8 mouse cellular contexts compared by ENCODE assay signal in the genomic region with DNA sequence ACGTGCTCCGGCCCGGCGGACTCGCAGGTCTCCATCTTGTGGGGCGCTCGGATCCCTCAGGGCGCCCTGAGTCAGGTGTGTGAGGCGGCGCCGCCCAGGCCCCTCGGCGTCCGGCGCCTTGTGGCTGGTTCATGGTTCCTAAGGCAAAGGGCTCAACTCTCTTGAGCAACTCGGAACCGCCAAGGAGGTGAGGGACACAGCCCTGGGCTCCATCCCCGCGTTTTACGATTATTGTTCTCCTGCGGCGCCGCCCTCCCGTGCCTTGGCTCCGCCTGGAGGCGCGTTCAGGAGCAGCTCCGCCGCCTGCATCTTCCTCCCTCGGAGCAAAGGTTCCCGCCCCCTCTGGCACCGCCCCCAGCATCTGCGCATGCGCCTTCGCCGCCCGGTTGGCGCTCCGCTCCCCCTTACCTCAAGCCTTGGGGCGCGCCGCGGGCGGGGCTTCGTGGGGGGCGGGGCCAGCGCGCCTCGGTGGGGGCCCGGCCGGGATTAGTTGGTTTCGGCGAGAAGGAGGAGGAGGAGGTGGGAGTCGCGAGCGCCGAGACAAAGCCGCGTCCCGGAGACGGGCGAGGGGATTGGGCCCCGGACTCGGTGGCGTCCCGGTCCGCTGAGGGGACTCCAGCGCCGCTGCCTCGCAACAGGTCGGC. TPM values are rescaled to one million over a fixed set of nuclear protein-coding genes. Genes with fewer than 3 reads are reported as not detected.
DNase-seq lines count a peak whose midpoint lies in the region; ATAC-seq and TF ChIP-seq lines count a peak whose summit lies in the region.

TSS of gene Trp53bp2 (plus strand) at position 489 of the 644 bp plus-strand sequence.

- peak within 1 kb of the TSS; percentile 82 to 94 for H3K4me3 ChIP-seq in ES-E14 (ENCODE audit: insufficient read depth in 1 of 2, low read depth in 1 of 2, low read length in 2 of 2, poor library complexity in 1 of 2, severe bottlenecking in 1 of 2)
- H3K4me3 ChIP-seq in forebrain, embryonic 16.5 days (replicated peaks; ENCODE audit: low read length): peak within 1 kb of the TSS; percentile 76
- peak within 1 kb of the TSS; percentile 63 for H3K4me3 ChIP-seq in layer of hippocampus, adult 2 months
- H3K4me3 ChIP-seq in lung, embryonic 14.5 days (ENCODE audit: low read depth, low read length): peak within 1 kb of the TSS; percentile 89
- peak within 1 kb of the TSS; percentile 96 for H3K4me3 ChIP-seq in olfactory bulb, adult 2 months (ENCODE audit: insufficient read depth, low read depth, low read length)
- H3K4me3 ChIP-seq in thymus, adult 2 months (ENCODE audit: control insufficient read depth, insufficient read depth, low read length): peak within 1 kb of the TSS; percentile 89

- no peaks in the 10 kb centered on the region for H3K9me3 ChIP-seq in ES-E14 (ENCODE audit: control insufficient read depth, insufficient read depth, low read depth, low read length)
- no peaks in the 10 kb centered on the region for H3K9me3 ChIP-seq in forebrain, embryonic 16.5 days (ENCODE audit: control insufficient read depth, low read length)
- no peaks in the 10 kb centered on the region for H3K9me3 ChIP-seq in lung, embryonic 14.5 days (ENCODE audit: low read depth, low read length)

- peak; percentile 95 for DNase-seq in ES-E14 (ENCODE audit: low read depth, low spot score)
- DNase-seq in cerebellum, adult 11-12 months: peak; percentile 98
- peak; percentile 100 for DNase-seq in heart, postnatal 36 days
- peak; percentile 98 to 100 for DNase-seq in layer of hippocampus, adult 2 months (ENCODE audit: low spot score in 2 of 2)
- DNase-seq in lung, embryonic 14.5 days: peak; percentile 97
- peak; percentile 100 for DNase-seq in thymus, adult 2 months

- in situ Hi-C loops in ES-E14 (cut with MboI; ENCODE audit: low sequenced_read_pairs in 2 of 2, unreplicated experiment in 2 of 2): no loop called here

- no peaks in the 10 kb centered on the region for H3K36me3 ChIP-seq in ES-E14 (ENCODE audit: control insufficient read depth, insufficient read depth, low read length, poor library complexity, severe bottlenecking)
- no peaks in the 10 kb centered on the region for H3K36me3 ChIP-seq in forebrain, embryonic 16.5 days (ENCODE audit: control insufficient read depth, insufficient read depth)
- H3K36me3 ChIP-seq in lung, embryonic 14.5 days (ENCODE audit: insufficient read depth): no peaks in the 10 kb centered on the region
- no peaks in the 10 kb centered on the region for H3K36me3 ChIP-seq in thymus, adult 2 months (ENCODE audit: control insufficient read depth, insufficient read depth, low read length)

- under 1% methylated on average over 66 of the region's 71 CpGs for WGBS in forebrain, embryonic 16.5 days
- WGBS in lung, embryonic 14.5 days: 1% methylated on average over 71 of the region's 71 CpGs
- under 1% methylated on average over 71 of the region's 71 CpGs for WGBS in olfactory bulb, adult 2 months
- under 1% methylated on average over 71 of the region's 71 CpGs for whole genome bisulfite sequencing in thymus, adult 2 months

- peak; percentile 94 for ATAC-seq in forebrain, embryonic 16.5 days
- peak; percentile 96 for ATAC-seq in lung, embryonic 14.5 days (ENCODE audit: insufficient read depth)

- TF ChIP-seq POLR2A in olfactory bulb, adult 2 months (IDR thresholded peaks at IDR 0.05; ENCODE audit: insufficient read depth, low read depth, low read length): peak; percentile 66
- peak; percentile 93 for TF ChIP-seq POLR2A in thymus, adult 2 months (IDR thresholded peaks at IDR 0.05; ENCODE audit: control insufficient read depth, extremely low read depth, insufficient read depth, low read length, poor library complexity)

- peak; percentile 74 for TF ChIP-seq CTCF in layer of hippocampus, adult 2 months (conservative IDR thresholded peaks at IDR 0.05)
- TF ChIP-seq CTCF in lung, embryonic 14.5 days (IDR thresholded peaks at IDR 0.05; ENCODE audit: low read depth): peak; percentile 62
- no peak for TF ChIP-seq CTCF in olfactory bulb, adult 2 months (IDR thresholded peaks at IDR 0.05; ENCODE audit: insufficient read depth, low read depth, low read length)
- TF ChIP-seq CTCF in thymus, adult 2 months (IDR thresholded peaks at IDR 0.05; ENCODE audit: borderline replicate concordance, control insufficient read depth, extremely low read depth, insufficient read depth, low read length, poor library complexity): 0 out of 2 replicates have a peak, but pooled peaks have one; percentile 52

- H3K27ac ChIP-seq in ES-E14 (ENCODE audit: insufficient read depth, low read depth, low read length, poor library complexity, severe bottlenecking): peak within 1 kb of the TSS; percentile 46; the same call in 1 of the 2 replicates
- peak within 1 kb of the TSS; percentile 95 for H3K27ac ChIP-seq in forebrain, embryonic 16.5 days (ENCODE audit: low read length)
- H3K27ac ChIP-seq in layer of hippocampus, adult 2 months: peak within 1 kb of the TSS; percentile 93
- peak within 1 kb of the TSS; percentile 93 for H3K27ac ChIP-seq in lung, embryonic 14.5 days (ENCODE audit: low read depth)
- H3K27ac ChIP-seq in olfactory bulb, adult 2 months (ENCODE audit: insufficient read depth, low read depth, low read length): peak within 1 kb of the TSS; percentile 83
- peak within 1 kb of the TSS; percentile 59 for H3K27ac ChIP-seq in thymus, adult 2 months (ENCODE audit: control insufficient read depth, insufficient read depth, low read length)

- no peaks in the 10 kb centered on the region for H3K4me1 ChIP-seq in ES-E14 (ENCODE audit: control insufficient read depth in 2 of 2, insufficient read depth in 2 of 2, low read length in 2 of 2, poor library complexity in 1 of 2)
- peaks cover 28% of the 10 kb centered on the region for H3K4me1 ChIP-seq in forebrain, embryonic 16.5 days (replicated peaks; ENCODE audit: control insufficient read depth, insufficient read depth, low read length)
- peaks cover 16% of the 10 kb centered on the region for H3K4me1 ChIP-seq in lung, embryonic 14.5 days (ENCODE audit: insufficient read depth)
- H3K4me1 ChIP-seq in olfactory bulb, adult 2 months (ENCODE audit: control insufficient read depth, insufficient read depth, low read length): peaks cover 2% of the 10 kb centered on the region
- peaks cover 7% of the 10 kb centered on the region for H3K4me1 ChIP-seq in thymus, adult 2 months (replicated peaks; ENCODE audit: control insufficient read depth, insufficient read depth, low read length)

- H3K9ac ChIP-seq in ES-E14 (ENCODE audit: insufficient read depth, low read depth, low read length, poor library complexity, severe bottlenecking): peak within 1 kb of the TSS; percentile 85
- H3K9ac ChIP-seq in forebrain, embryonic 16.5 days (replicated peaks; ENCODE audit: low read depth, low read length): peak within 1 kb of the TSS; percentile 87
- peak within 1 kb of the TSS; percentile 95 for H3K9ac ChIP-seq in lung, embryonic 14.5 days

- intact Hi-C loops in heart, postnatal 36 days (cut with DNase I): no loop called here

- no peaks in the 10 kb centered on the region for H3K27me3 ChIP-seq in forebrain, embryonic 16.5 days (replicated peaks; ENCODE audit: control insufficient read depth, insufficient read depth, low read length)
- H3K27me3 ChIP-seq in lung, embryonic 14.5 days (ENCODE audit: insufficient read depth, low read length): no peaks in the 10 kb centered on the region
- H3K27me3 ChIP-seq in thymus, adult 2 months (ENCODE audit: control insufficient read depth, insufficient read depth, low read length): no peaks in the 10 kb centered on the region

- H3K4me2 ChIP-seq in forebrain, embryonic 16.5 days (ENCODE audit: low read length): peak within 1 kb of the TSS; percentile 90
- peak within 1 kb of the TSS; percentile 82 for H3K4me2 ChIP-seq in lung, embryonic 14.5 days

TF ChIP-seq in ES-E14, 5 proteins besides CTCF, POLR2A, EP300 and RAD21:
- TF ChIP-seq MAFK (IDR thresholded peaks at IDR 0.05; ENCODE audit: insufficient read depth, low read depth, low read length) (no peak), ZC3H11A (IDR thresholded peaks at IDR 0.05; ENCODE audit: borderline replicate concordance, low read depth, low read length) (no peak), HCFC1 (IDR thresholded peaks at IDR 0.05; ENCODE audit: borderline replicate concordance, insufficient read depth, low read length) (no peak), CHD2 (IDR thresholded peaks at IDR 0.05; ENCODE audit: low read depth, low read length) (no peak), ZNF384 (IDR thresholded peaks at IDR 0.05; ENCODE audit: low read depth, low read length) (no peak)

RNA-seq across cellular contexts. Expression of gene Trp53bp2, which starts in this region (rescaled TPM):
- total RNA-seq in ES-E14 (2012; rRNA removed): 9.4 and 9.5 TPM in 2 replicates
- polyA plus RNA-seq in forebrain, embryonic 16.5 days (2015; fragmentation: Nextera tagmentation; extraction: Ambion mirVana): 27.2 and 31.3 TPM in 2 replicates
- total RNA-seq in heart, postnatal 36 days (2021): 10 to 100 TPM; 11.0 to 12.8 TPM
- total RNA-seq in layer of hippocampus, adult 2 months (2021): 10 to 100 TPM; 31.1 to 32.4 TPM
- 29.0 and 29.1 TPM in 2 replicates for polyA plus RNA-seq in lung, embryonic 14.5 days (2014; fragmentation: Nextera tagmentation; extraction: Ambion mirVana)
- polyA plus RNA-seq in olfactory bulb, adult 2 months (2012; ENCODE audit: insufficient read depth, insufficient read length, low replicate concordance, missing spikeins): not detected in 2 replicates
- polyA plus RNA-seq in thymus, adult 2 months (2012; rRNA removed): 37.9 and 41.5 TPM in 2 replicates

Comparison
In these comparisons a context has a peak if more than half of its experiments do, and no peak if none do; other contexts are left out.
1. Peak in every context shown above with its lines: DNase-seq, ATAC-seq, H3K4me3 ChIP-seq and H3K27ac ChIP-seq.